Mouse (Mus musculus) fibroblast of lung, adult 2 months (primary cell): Measurements from ENCODE around the gene Ccdc73.
"Not testable (repeated sequence)": the region's sequence is repeated elsewhere in the genome, so short reads cannot be mapped to it uniquely, and the experiment has no call there.

ENCODE experiments used
- DNase-seq: peaks from one replicate; pipeline ENCODE4 v3.0.0-alpha.2; 2011; ENCODE audit warnings: low read depth

The Ccdc73 gene

DNA sequence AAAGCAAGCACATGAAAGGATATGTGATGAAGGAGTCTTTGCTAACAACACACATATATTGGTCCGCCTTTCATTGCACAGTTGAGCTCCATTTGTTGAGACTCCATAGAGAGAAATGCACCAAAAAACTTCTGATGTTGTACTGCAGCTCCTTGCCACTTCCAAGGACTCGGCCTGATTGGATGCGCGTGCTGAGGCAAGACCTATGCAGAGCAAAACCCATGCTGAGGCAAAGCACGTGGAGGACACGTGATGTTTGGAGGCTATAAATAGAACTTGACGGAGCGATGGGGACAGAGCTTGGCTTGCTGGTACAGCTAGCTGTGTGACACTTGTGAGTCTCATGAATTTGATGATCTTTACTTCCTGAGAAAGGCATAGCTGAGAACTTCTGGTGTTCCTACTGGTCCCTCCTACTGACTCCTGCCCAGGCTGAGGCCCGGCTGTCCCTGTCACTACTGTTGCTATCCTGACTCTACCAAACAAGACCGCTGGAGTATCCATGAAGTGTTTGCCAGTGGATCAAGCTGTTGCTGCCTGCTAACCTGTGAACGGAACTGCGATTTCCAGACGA lies at the start of gene Ccdc73:
TSS of gene Ccdc73 (plus strand) at position 524 of the 574 bp plus-strand sequence.
- no peak for DNase-seq

DNA sequence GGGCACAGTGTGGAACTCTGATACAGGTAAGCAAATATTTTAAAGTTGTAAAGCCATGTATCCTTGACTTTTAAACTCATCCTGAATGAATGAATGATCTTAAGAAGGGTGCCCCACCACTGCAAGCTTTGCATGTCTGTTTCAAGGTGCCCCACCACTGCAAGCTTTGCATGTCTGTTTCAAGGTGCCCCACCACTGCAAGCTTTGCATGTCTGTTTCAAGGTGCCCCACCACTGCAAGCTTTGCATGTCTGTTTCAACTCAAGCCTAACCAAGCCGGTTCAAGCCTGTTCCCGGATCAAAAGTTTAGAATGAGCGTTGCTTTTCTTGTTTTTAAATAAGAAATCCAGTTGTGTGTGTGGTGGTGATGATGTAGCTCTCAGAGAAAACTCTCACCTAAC lies 48.8 kb upstream of the Ccdc73 start:
- not testable (repeated sequence) for DNase-seq

DNA sequence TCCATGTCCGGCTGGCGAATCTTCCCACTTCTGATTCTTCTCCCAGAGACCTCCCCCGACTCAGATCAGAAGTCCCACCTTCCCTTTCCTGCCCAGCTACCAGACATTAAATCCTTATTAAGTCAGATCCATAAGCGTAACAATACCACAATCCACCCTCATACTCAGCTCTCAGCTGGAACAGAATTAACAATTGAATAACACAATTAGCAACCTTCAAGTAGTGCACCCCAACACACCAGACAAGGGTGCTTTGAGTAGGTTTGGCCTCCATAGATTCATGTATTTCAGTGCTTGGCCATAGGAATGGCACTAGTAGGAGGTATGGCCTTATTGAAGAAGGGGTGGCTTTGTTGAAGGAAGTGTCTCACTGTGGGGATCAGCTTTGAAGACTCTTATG lies 41.4 kb upstream of the Ccdc73 start:
- DNase-seq: no peak

DNA sequence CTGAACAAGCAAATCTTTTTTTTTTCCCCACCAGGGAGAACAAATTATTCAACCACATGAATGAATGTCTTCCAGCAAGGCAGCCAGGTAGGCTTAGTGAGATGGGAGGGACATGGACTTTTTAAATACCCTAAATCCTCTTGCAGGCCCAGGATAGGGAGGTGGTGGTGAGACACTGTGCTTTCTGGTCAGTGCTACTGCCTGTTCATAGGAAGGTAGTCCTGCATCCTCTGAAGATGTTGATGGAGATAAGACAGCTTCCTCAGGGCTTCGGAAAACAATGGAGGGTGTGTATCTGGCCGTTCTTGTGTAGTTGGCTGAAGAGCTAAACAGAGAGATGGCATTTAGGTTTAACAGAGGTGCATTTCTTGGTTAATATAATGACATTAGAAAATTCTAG lies 35.1 kb upstream of the Ccdc73 start:
- no peak for DNase-seq

DNA sequence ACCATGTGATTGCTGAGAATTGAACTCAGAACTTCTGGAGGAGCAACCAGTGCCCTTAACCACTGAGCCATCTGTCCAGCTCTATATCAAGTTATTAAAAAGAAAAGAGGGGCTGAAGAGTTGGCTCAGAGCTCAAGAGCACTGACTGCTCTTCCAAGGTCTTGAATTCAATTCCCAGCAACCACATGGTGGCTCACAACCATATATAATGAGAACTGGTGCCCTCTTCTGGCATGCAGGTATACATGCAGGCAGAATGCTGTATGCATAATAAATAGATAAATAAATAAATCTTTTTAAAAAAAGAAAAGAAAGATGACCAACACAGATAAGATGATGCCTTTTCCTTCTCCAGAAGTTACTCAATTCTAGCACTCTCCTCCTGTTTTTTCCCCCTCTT lies 26.6 kb upstream of the Ccdc73 start:
- DNase-seq: no peak

DNA sequence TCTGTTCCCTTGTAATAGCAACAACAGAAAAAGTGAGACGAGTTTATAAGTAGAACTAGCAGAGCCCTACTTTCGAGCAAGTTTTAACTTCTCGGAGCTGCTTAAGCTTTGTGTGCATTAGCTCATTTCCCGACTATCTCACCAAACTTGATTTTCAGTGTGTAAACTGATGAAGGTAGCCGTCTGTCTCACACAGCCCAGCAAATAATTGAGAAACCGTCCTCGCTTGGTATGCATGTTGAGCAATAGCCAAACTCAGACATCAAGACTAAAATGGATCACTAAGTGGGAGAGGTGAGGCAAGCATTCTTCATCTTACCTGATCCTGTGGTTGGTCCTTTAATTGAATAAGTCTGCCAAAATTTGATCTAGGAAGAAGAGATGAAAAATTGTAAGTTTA lies 25.9 kb upstream of the Ccdc73 start:
- DNase-seq: no peak

DNA sequence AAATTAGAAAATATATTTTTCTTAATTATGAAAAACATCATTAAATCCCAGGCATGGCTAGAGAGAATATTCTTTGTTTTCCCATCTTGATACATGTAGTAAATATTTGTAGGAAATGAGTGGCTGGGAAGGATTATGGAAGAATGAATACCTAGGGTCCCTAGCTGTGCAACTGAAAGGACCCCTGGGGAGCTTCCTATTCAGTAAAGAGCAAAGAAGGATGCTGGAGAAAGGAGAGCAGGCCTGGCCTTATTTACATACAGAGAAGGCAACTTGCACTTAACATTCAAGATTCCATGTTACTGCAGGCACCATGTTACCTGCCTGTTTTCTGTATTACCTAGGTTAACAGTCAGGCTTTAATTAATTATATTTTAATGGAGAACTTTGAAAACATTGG lies 25.0 kb upstream of the Ccdc73 start:
- DNase-seq: no peak

DNA sequence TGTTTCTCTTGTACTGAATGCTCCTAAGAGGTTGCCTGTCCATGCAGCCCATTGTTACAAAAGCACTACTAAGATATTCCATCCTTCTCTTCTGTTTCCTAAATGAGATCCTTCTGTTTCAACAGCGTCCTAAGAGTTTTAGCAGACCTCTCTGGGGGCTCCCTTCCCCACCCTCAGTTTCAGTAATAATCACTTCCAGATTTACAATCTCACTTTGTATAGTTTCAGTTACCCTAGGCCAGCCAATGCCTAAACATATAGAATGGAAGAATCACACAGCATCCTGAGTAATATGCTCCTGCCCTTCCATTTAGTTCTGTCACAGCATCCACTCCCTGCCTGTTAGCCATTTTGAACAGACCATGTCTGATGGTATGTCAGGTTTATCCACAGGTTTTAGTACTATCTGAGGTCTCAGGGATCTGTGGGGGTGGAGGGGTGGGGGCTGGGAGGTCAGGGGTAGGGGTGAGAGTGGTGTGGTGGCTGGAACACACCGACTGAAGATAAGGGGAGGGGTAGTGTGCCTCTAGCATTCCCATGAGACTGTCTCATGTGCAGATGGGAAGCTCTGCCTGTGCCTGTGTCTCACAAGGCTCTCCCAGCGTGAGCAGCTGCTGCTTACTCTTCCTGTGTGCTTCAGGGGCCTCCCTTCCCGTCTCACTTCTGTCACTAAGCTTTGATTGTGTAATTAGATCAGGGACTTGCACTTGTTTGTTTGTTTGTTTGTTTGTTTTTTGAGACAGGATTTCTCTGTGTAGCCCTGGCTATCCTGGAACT lies 20.8 kb upstream of the Ccdc73 start:
- DNase-seq: no peak

DNA sequence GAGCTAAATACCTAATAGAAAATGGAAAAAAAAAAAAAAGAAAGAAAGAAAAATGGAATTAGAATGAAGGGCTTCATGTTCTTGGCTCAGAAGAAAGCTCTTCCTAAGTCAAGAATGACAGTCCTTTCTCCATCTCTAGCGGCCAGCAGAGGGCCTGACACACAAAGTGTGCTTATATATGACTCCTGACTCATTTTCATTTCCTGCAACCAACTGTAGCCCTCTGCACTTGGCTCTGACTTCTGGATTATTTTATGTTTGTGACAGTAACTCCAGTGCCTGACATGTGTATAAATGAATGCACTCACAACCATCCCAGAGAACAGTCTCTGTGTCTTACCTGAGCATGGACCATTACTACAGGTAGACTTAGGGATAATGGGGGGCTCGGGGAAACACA lies 20.0 kb upstream of the Ccdc73 start:
- no peak for DNase-seq

DNA sequence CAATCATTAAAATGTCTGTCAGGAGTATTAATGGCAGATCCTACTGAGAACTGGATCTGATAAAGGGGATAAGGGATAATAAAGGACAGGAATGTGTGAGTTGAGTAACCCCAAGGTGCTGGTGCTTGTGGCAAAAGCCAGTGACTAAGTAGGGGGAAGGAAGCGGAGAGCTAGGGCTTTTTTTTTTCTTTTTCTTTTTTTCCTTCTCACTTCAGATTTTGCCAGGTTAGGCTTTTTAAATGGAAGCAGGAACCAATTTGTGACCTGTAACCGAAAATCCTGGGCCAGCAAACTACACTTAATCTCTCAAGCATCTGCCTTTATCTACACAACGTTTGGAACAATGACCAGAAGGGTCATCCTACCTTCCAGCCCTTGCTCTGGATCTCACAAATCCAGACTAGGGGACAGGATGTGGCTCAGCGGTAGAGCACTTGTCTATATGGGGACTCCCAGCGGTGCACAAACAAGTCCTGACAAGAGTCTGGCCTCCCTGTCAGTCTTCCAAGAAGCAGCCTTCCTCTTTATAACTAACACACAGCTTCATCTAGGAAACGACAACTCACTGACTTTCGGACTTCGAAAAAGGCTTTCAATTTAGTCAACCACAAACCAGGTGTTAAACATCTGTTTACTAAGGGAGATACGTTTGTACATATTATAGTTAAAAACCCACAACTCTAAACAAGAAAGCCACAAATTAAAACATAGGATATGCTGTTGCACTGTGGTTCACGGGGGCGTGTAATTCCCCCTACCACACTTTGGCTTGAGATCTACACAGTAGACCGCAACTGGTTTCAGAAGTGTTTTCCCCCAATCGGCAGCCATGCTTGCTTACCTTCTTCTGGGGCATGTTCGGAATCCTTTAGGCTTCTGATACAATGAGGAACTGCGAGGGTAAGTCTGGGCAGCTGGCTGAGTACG lies 19.1 kb upstream of the Ccdc73 start:
- no peak for DNase-seq

DNA sequence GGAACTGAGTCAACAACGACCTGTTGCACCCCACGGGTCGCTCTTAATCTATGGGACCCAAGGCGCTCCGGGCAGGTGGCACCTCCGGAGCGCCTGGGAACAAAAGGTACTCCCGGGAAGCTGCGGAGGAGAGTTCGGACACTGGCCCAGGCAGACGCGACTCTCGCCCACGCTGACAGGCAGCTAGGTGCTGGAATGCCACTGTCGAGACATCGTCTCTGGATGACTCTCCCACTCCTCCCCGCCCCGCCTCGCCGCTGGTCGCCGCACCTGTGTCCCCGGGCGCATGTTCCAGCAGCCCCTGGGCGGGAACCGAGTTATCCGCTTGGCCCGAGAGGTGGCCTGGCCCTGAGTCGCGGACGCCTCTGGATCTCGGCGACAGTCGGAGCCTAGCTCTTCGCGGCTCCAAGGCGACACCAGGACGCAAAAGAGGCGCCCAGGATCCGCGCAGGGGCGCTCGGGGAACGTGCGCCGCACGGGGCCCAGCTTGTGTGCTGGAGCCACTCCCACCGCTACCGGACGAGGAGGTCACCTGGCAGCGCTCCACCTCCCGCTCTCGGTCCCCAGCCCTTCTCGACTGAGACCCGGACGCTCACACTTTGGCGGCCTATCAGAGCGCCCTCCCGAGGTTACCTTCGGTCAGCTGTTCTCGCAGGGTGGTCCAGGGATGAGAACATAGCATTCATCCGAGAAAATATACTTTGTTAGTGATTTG lies 18.2 kb upstream of the Ccdc73 start, which contains the start of gene Prrg4:
TSS of gene Prrg4 (minus strand) at position 601 of the 715 bp plus-strand sequence.
- DNase-seq: no peak

DNA sequence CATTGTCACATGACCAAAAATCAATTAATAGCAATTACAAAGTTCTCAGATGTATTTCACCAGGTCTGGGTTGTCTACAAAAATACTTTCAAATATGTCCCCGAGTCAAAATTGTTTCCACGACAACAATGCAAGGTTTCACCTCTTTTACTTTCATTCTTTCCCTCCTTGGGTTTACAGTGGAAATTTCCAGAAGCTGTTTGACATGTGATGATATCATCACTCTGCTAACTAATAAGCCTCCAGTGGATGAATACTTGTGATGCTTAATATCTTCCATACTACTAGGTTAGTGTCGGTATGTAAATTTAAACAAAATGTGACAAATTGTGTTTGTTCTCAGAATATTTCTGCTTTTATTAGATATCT lies 17.6 kb upstream of the Ccdc73 start:
- DNase-seq: no peak

DNA sequence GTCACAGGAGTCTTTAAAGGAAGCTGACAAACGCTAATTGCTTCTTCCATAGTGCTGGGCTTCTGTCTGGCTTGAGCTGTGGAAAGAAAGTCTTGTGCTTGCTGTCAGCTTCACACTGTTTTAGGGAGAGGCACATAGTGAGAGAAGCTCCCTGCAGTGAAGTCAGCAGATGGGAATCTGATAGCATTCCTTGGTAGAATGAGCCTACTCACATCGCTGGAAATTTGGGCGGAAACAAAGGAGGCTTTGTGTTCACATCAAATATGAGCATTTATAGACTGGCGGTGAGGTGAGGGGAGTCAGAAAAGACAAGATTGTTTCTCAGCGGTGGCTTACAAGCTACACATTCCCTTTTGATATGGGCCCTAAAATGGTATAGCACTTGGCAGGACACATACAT lies 15.9 kb upstream of the Ccdc73 start:
- no peak for DNase-seq

DNA sequence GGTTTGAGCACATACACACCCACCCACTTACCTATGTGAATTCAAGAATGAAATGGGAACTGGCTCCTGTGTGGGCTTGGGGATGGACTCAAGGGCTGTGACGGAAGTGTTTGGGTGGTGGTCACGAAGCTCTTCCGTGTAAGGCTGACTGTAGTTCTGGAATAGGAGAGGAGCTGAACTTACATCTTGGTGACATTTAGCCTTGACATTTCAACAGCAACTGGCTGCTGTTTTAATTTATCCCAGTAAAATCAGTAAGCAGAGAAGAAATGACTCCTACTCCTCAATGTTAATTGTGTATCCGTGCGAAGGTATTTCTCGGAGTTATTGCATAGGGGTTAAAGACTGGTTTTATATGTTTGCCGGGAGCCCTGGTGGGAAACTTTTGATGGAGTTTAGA lies 15.1 kb upstream of the Ccdc73 start:
- DNase-seq: no peak

DNA sequence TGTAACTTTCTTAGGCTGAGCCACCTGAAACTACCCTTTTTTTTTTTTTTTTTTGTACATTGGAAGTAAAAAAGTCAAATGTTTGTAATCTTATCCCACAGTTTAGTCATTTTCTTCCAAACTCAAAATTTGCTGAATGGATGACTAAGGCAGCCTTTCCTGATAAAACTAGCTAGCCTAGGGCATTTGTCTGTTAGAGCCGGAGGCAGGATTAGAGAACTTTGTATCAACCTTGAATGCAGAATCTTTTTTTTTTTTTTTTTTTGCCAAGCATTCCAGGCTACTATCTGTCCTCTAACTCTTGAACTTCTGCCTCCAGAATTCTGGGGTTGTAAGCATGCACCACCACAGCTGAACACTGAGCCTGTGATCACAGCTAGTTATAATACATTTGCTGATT lies 12.8 kb upstream of the Ccdc73 start:
- no peak for DNase-seq

DNA sequence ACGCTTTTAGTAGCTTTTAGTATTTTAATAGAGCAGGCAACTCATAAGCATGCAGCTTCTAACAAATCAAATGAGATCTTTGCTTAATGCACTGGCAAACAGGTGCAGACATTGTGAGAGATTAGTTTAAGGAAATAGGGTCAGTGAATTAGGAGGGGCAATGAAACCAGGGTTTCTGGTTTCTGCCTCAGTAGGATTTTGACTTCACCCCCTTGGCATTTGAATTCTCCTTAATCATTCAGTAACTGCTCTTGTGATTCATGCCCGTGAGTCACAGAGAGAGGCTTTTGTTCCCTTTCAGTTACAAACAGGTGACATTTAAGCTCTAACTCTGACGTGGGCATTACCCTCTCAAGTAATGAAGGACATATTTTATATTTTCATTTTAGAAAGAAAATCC lies 11.9 kb upstream of the Ccdc73 start:
- no peak for DNase-seq

DNA sequence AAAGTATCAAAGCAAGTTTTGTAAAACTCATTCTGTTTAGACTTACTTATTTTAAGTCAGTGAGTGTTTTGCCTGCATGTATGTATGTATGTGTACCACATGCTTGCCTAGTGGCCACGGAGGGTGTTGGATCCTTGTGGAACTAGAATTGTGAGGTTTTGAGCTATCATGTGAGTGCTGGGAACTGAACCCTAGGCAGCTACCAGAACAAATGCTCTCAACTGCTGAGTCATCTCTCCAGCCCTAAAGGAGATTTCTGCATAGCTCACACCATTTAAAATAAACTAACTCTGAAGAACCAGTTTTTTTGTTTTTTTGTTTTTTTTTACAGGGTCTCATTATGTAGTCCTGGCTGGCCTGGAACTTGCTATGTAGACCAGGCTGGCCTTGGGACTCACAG lies 11.4 kb upstream of the Ccdc73 start:
- DNase-seq: no peak

DNA sequence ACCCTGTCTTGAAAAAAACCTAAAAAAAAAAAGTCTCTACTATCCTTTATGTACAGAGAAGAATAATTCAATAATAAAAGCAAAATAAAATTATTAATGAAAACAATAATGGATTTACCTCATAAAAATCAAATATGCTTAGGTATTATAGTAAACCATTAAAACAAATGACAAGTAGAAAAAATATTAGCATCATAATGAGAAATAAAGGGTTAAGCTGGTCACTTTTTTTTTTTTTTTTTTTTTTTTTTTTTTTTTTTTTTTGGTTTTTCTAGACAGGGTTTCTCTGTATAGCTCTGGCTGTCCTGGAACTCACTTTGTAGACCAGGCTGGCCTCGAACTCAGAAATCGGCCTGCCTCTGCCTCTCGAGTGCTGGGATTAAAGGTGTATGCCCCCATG lies 9.5 kb upstream of the Ccdc73 start:
- DNase-seq: not testable (repeated sequence)

DNA sequence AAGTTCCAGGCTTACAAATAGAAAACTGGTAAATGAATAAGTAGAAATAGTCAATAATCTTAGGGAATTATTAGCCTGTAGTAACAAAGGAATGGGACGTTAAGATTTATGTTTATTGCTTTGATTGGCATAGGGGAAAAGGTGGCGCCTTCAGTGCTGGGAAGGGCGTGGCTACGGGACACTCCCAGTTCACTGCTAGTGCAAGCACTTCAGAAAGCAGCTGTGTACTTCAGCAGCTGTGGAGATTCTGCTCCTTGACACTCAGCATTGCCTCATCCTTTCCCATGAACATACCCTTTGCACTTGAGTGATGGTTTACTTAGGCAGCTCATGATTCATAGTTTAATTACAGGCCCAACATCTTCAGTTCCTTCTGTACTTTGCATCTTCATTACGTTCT lies 8.5 kb upstream of the Ccdc73 start:
- no peak for DNase-seq

DNA sequence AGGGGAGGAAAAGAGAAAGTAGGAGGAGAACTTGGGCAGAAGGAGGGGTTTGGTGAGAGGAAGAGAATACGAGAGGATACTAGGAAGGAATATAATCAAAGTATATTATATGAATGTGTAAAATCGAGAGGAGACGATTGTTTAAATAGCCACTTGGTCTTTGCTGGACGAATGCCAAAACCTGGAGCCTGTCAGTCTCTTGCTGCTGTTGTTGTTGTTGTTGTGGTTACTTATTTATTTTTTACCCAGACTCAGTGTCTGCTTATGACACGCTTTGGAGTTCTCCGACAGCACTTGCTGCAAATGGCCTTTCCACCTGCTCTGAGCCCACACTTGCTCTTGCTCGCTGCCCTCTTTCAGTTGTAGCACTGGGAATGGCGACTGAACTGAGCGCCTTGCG lies 7.2 kb upstream of the Ccdc73 start:
- DNase-seq: no peak

DNA sequence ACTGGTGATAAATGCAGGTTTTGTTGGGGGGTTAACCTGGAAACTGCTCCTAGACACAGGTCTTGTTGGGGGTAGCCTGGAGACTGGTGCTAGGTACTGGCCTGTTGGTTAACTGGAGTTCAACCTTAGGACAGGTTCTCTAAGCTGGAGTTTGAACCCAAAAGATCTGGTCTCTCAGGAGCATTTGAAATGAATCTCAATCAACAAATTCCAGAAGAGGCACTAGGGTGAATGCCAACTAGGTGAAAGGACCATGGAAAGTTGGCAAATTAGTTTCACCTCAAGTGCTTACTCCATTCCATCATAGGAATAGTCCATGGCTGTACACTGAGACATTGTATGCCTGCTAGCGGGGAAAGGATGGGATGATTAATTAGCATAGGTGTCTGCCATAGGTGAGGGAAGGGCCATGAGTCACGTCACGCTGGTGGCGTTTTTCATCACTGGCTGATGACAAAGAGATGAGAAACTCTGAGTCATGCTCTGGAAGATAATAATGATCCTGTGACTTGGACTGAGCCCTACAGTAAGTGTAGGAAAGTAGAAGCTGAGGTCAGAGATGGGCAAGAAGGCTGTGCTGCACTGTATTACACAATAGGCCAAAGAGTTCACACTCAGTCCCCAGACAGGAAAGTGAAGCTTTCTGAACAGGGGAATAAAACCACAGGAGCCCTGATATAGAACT lies 3.3 kb upstream of the Ccdc73 start:
- no peak for DNase-seq

DNA sequence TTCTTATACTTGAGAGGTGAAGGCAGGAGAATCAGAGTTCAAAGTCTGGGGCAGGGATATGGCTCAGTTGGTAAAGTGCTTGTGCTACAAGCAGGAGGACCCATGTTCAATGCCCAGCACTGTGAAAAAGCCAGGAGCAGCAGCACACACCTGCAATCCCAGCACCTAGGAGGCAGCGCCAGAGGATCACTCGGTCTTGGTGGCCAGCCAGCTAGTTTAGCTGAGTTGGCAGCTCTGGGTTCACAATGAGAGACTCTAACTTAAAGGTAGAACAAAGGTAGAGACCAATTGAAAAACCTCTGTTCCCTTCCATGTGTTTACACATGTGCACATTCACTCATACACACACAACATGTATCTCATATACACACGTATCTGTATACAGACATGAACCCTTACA lies 1.5 kb downstream of the Ccdc73 start:
- DNase-seq: no peak
